Mouse (Mus musculus) lung, adult 2 months (tissue): ENCODE data around the gene Apom.

Source experiments
- CTCF ChIP-seq: fragments of 200-500 bp; IDR thresholded peaks from 2 replicates; pipeline ENCODE4 v1.5.1; 2011; ENCODE audit warnings: mild to moderate bottlenecking, low read length, control low read depth; ENCODE audit not compliant: insufficient read depth
- POLR2A ChIP-seq: fragments of 200-500 bp; IDR thresholded peaks from 2 replicates; pipeline ENCODE4 v1.6.1; 2011; ENCODE audit warnings: low read depth, mild to moderate bottlenecking, control low read depth, low read length, borderline replicate concordance; ENCODE audit errors: extremely low read depth

GRCm38 (mm10) chr17:35104754-35105153, 27.1 kb downstream of the Apom start:
- no peak for TF ChIP-seq POLR2A
- no peak for TF ChIP-seq CTCF
